Mouse (Mus musculus) MEL (cell line): Measurements from ENCODE around the gene Uaca.

Source experiments
- CHD2 ChIP-seq: IDR thresholded peaks from 2 replicates; pipeline ENCODE4 v1.6.1; 2011; ENCODE audit warnings: low read length, improper control_type of control experiment
- CTCF ChIP-seq, 3 experiments: IDR thresholded peaks in 2 of 3; conservative IDR thresholded peaks in 1 of 3; 2 replicates each; pipeline ENCODE4 v1.5.1; 2011 to 2012; ENCODE audit warnings: low read length in 3 of 3, low read depth in 2 of 3, mild to moderate bottlenecking in 2 of 3, improper control_type of control experiment in 1 of 3, inconsistent platforms in 1 of 3, mixed read lengths in 1 of 3, moderate library complexity in 1 of 3; ENCODE audit not compliant: control insufficient read depth in 1 of 3, insufficient read depth in 1 of 3, poor library complexity in 1 of 3, severe bottlenecking in 1 of 3
- MAX ChIP-seq: IDR thresholded peaks from 2 replicates; pipeline ENCODE4 v1.6.1; 2011; ENCODE audit warnings: low read length, improper control_type of control experiment
- POLR2A ChIP-seq, 2 experiments: IDR thresholded peaks; 2 replicates each; pipeline ENCODE4 v1.6.1; 2011 to 2012; ENCODE audit warnings: low read length in 2 of 2, mild to moderate bottlenecking in 2 of 2, control low read depth in 1 of 2, improper control_type of control experiment in 1 of 2, low read depth in 1 of 2, moderate library complexity in 1 of 2; ENCODE audit not compliant: control insufficient read depth in 1 of 2, insufficient read depth in 1 of 2, poor library complexity in 1 of 2
- RAD21 ChIP-seq: IDR thresholded peaks from 2 replicates; pipeline ENCODE4 v1.6.1; 2011; ENCODE audit warnings: mild to moderate bottlenecking, low read depth, low read length, improper control_type of control experiment
- RCOR1 ChIP-seq: IDR thresholded peaks from 2 replicates; pipeline ENCODE4 v1.6.1; 2012; ENCODE audit warnings: low read depth, mild to moderate bottlenecking, inconsistent platforms, low read length, improper control_type of control experiment

- no peak for TF ChIP-seq CTCF (IDR thresholded peaks at IDR 0.05 in 2 of 3, conservative IDR thresholded peaks at IDR 0.05 in 1 of 3; ENCODE audit: control insufficient read depth in 1 of 3, insufficient read depth in 1 of 3, low read depth in 2 of 3, low read length in 3 of 3, poor library complexity in 1 of 3, severe bottlenecking in 1 of 3)
- TF ChIP-seq POLR2A (IDR thresholded peaks at IDR 0.05; ENCODE audit: control insufficient read depth in 1 of 2, insufficient read depth in 1 of 2, low read depth in 1 of 2, low read length in 2 of 2, poor library complexity in 1 of 2): no peak
- no peak for TF ChIP-seq RAD21
- TF ChIP-seq MAX: no peak
- TF ChIP-seq CHD2: no peak
- TF ChIP-seq RCOR1: no peak
Observed at GRCm38 (mm10) chr9:60913626-60914025, 119.3 kb downstream of the Uaca start.
